ENCODE assay signal across 9 mouse cellular contexts in genomic region chr2:38375606-38376304, GRCm38 (mm10). TPM values are rescaled to one million over a fixed set of nuclear protein-coding genes. Genes with fewer than 3 reads are reported as not detected.
A peak's percentile ranks its signal among the peaks of the same experiment; 100 is the strongest.
DNase-seq lines count a peak whose midpoint lies in the region; ATAC-seq and TF ChIP-seq lines count a peak whose summit lies in the region.
"Had no signal": no experiment of that assay in that cellular context is flagged by ENCODE, and none has a peak within 500 bp of the region (broad histone marks: within the 10 kb centered on the region; RNA-seq: fewer than 3 reads in every experiment).

No protein-coding gene starts in this region.

- H3K4me1 ChIP-seq in G1E (ENCODE audit: insufficient read depth, low read depth, low read length): peaks cover 55% of the 10 kb centered on the region
- H3K4me1 ChIP-seq in hindbrain, postnatal 0 days (ENCODE audit: insufficient read depth, low read length): no peaks in the 10 kb centered on the region
- H3K4me1 ChIP-seq in liver, embryonic 14.5 days (replicated peaks; ENCODE audit: control insufficient read depth in 2 of 2, insufficient read depth in 2 of 2, low read length in 1 of 2): no peaks in the 10 kb centered on the region; a peak in 1 of 4 replicates
- peaks cover 9% of the 10 kb centered on the region for H3K4me1 ChIP-seq in olfactory bulb, adult 2 months (ENCODE audit: control insufficient read depth, insufficient read depth, low read length)

- no peak for TF ChIP-seq POLR2A in olfactory bulb, adult 2 months (IDR thresholded peaks at IDR 0.05; ENCODE audit: insufficient read depth, low read depth, low read length)

- H3K4me2 ChIP-seq in hindbrain, postnatal 0 days (ENCODE audit: low read depth, low read length): peak overlapping the region; percentile 31; the same call in 1 of the 2 replicates
- no peak overlapping the region for H3K4me2 ChIP-seq in liver, embryonic 14.5 days (ENCODE audit: low read depth)

- peak overlapping the region; percentile 63; the same call in 1 of the 2 replicates for H3K4me3 ChIP-seq in G1E (ENCODE audit: low read depth, low read length)
- H3K4me3 ChIP-seq in hindbrain, postnatal 0 days (ENCODE audit: low read length): no peak overlapping the region
- H3K4me3 ChIP-seq in liver, embryonic 14.5 days (ENCODE audit: insufficient read depth in 1 of 2, low read depth in 2 of 2, low read length in 2 of 2): no peak overlapping the region
- H3K4me3 ChIP-seq in olfactory bulb, adult 2 months (ENCODE audit: insufficient read depth, low read depth, low read length): no peak overlapping the region

- TF ChIP-seq EP300 in liver, embryonic 14.5 days (IDR thresholded peaks at IDR 0.05; ENCODE audit: low read depth): no peak

- no peak overlapping the region for H3K9ac ChIP-seq in hindbrain, postnatal 0 days (replicated peaks; ENCODE audit: low read length)
- no peak overlapping the region for H3K9ac ChIP-seq in liver, embryonic 14.5 days (replicated peaks)

- no peaks in the 10 kb centered on the region for H3K36me3 ChIP-seq in G1E (replicated peaks)
- H3K36me3 ChIP-seq in hindbrain, postnatal 0 days (ENCODE audit: insufficient read depth, low read length): no peaks in the 10 kb centered on the region
- H3K36me3 ChIP-seq in liver, embryonic 14.5 days (replicated peaks; ENCODE audit: control insufficient read depth, insufficient read depth, low read depth): no peaks in the 10 kb centered on the region

- no peak overlapping the region for H3K27ac ChIP-seq in hindbrain, postnatal 0 days
- H3K27ac ChIP-seq in liver, embryonic 14.5 days: no peak overlapping the region
- H3K27ac ChIP-seq in olfactory bulb, adult 2 months (ENCODE audit: insufficient read depth, low read depth, low read length): no peak overlapping the region

- ATAC-seq in G1E (ENCODE audit: extremely low read depth, insufficient number of reproducible peaks, low FRiP score, poor library complexity, severe bottlenecking): no peak
- ATAC-seq in hindbrain, postnatal 0 days: peak; percentile 15; the same call in 1 of the 2 replicates
- ATAC-seq in liver, embryonic 14.5 days (ENCODE audit: insufficient read depth): no peak

- H3K9me3 ChIP-seq in G1E (replicated peaks): no peaks in the 10 kb centered on the region
- no peaks in the 10 kb centered on the region for H3K9me3 ChIP-seq in hindbrain, postnatal 0 days (ENCODE audit: low read length)
- H3K9me3 ChIP-seq in liver, embryonic 14.5 days (ENCODE audit: control insufficient read depth, low read length): no peaks in the 10 kb centered on the region

- DNase-seq in B cell, adult 2 months: peak; percentile 79 to 81
- DNase-seq in G1E (ENCODE audit: low spot score): peak; percentile 66
- DNase-seq in cerebellum, postnatal 14 days: peak; percentile 79 to 80
- DNase-seq in gastrocnemius, postnatal 10 days: peak; percentile 83
- peak; percentile 60 for DNase-seq in hindbrain, postnatal 0 days (ENCODE audit: low spot score)
- peak in 1 of 3 experiments; percentile 22 for DNase-seq in liver, embryonic 14.5 days (ENCODE audit: low read depth in 3 of 3, low spot score in 3 of 3)
- no peak for DNase-seq in urinary bladder, adult 2 months (ENCODE audit: low spot score)

- WGBS in hindbrain, postnatal 0 days: 7% methylated on average over 19 of the region's 20 CpGs
- WGBS in liver, embryonic 14.5 days (ENCODE audit: insufficient replicate concordance): 3% methylated on average over 20 of the region's 20 CpGs
- 10% methylated on average over 19 of the region's 20 CpGs for WGBS in olfactory bulb, adult 2 months

- peaks cover 30% of the 10 kb centered on the region for H3K27me3 ChIP-seq in G1E (ENCODE audit: insufficient read depth, low read length)
- peaks cover 18% of the 10 kb centered on the region for H3K27me3 ChIP-seq in hindbrain, postnatal 0 days (ENCODE audit: insufficient read depth, low read length)
- peaks cover 39% of the 10 kb centered on the region for H3K27me3 ChIP-seq in liver, embryonic 14.5 days (ENCODE audit: control insufficient read depth, insufficient read depth, low read length)

- TF ChIP-seq CTCF in G1E (IDR thresholded peaks at IDR 0.05; ENCODE audit: low read depth, low read length): peak; percentile 99
- peak; percentile 89 for TF ChIP-seq CTCF in hindbrain, postnatal 0 days (IDR thresholded peaks at IDR 0.05; ENCODE audit: low read depth)
- TF ChIP-seq CTCF in liver, embryonic 14.5 days (IDR thresholded peaks at IDR 0.05; ENCODE audit: low read depth): peak; percentile 96
- peak; percentile 96 for TF ChIP-seq CTCF in olfactory bulb, adult 2 months (IDR thresholded peaks at IDR 0.05; ENCODE audit: insufficient read depth, low read depth, low read length)

RNA-seq across cellular contexts. Expression of gene Lhx2, which starts 36.7 kb away (rescaled TPM):
- total RNA-seq in G1E (2014; fragmentation: Nextera tagmentation) (not detected in 2 replicates), G1E (2017) (0.05 and 0.06 TPM in 2 replicates)
- 0.05 and 0.08 TPM in 2 replicates for polyA plus RNA-seq in G1E (2012)
- total RNA-seq in gastrocnemius, postnatal 10 days (2021): 1 to 10 TPM in 1 of 2 experiments, under 1 TPM in 1; 0.59 to 1.2 TPM
- total RNA-seq in hindbrain, postnatal 0 days (2014; rRNA removed): 22.2 and 33.2 TPM in 2 replicates
- polyA plus RNA-seq in hindbrain, postnatal 0 days (2015; fragmentation: Nextera tagmentation; extraction: Ambion mirVana): 4.6 and 7.3 TPM in 2 replicates
- 3.0 and 3.8 TPM in 2 replicates for polyA plus RNA-seq in liver, embryonic 14.5 days (2012; rRNA removed)
- polyA plus RNA-seq in liver, embryonic 14.5 days (2014; fragmentation: Nextera tagmentation; extraction: Ambion mirVana): 1.4 and 2.5 TPM in 2 replicates
- polyA plus RNA-seq in olfactory bulb, adult 2 months (2012; ENCODE audit: insufficient read depth, insufficient read length, low replicate concordance, missing spikeins): not detected in 2 replicates
- polyA plus RNA-seq in urinary bladder, adult 2 months (2012; rRNA removed): 0.12 TPM in 1 of 2 replicates, not detected in the other
- polyA plus RNA-seq: large intestine, adult 2 months had no signal
